Mouse (Mus musculus): ENCODE results near the gene 5730596B20Rik. TPM values are rescaled to one million over a fixed set of nuclear protein-coding genes. Genes with fewer than 3 reads are reported as not detected.

The 5730596B20Rik gene
- polyA plus RNA-seq, 1 experiment = not detected

DNA sequence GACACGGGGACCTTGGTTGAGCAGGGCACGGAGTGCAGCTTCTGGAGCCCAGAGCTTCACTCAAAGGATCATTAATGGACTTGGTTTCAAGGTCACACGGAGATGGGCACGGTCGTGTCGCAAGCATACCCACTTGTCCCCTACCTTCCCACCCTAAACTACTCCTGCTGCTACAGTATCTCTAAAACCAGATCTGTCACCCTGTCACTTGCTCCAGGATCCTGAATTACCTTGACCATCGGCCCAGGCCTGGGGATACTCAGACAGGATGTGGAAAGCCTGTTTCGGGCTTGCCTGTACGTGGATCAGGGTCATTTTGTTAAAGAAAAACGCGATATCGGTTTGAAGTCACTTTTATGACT is 32.4 kb downstream of the 5730596B20Rik start:
- TF ChIP-seq POLR2A (IDR thresholded peaks at IDR 0.05; ENCODE audit: insufficient read depth, low read length) (no peak), CTCF (IDR thresholded peaks at IDR 0.05; ENCODE audit: low read depth, low read length) (no peak), EP300 (IDR thresholded peaks at IDR 0.05; ENCODE audit: insufficient read depth, low read depth, low read length) (no peak)
- H3K4me1 ChIP-seq (ENCODE audit: control insufficient read depth, insufficient read depth, low read length) = no peaks in the 10 kb centered on the region
- no peaks in the 10 kb centered on the region for H3K9me3 ChIP-seq (replicated peaks; ENCODE audit: control insufficient read depth, insufficient read depth, low read length, poor library complexity, severe bottlenecking)
- H3K9ac ChIP-seq (ENCODE audit: low read depth, poor library complexity, severe bottlenecking) = no peak overlapping the region
- no peaks in the 10 kb centered on the region for H3K36me3 ChIP-seq (ENCODE audit: control insufficient read depth, insufficient read depth, low read length, poor library complexity, severe bottlenecking)
- H3K27ac ChIP-seq (ENCODE audit: insufficient read depth, low read length) = no peak overlapping the region
- H3K27me3 ChIP-seq (ENCODE audit: control insufficient read depth, insufficient read depth, low read length, poor library complexity, severe bottlenecking) = peaks cover 37% of the 10 kb centered on the region
- H3K4me3 ChIP-seq (ENCODE audit: low read depth, low read length) = no peak overlapping the region

DNA sequence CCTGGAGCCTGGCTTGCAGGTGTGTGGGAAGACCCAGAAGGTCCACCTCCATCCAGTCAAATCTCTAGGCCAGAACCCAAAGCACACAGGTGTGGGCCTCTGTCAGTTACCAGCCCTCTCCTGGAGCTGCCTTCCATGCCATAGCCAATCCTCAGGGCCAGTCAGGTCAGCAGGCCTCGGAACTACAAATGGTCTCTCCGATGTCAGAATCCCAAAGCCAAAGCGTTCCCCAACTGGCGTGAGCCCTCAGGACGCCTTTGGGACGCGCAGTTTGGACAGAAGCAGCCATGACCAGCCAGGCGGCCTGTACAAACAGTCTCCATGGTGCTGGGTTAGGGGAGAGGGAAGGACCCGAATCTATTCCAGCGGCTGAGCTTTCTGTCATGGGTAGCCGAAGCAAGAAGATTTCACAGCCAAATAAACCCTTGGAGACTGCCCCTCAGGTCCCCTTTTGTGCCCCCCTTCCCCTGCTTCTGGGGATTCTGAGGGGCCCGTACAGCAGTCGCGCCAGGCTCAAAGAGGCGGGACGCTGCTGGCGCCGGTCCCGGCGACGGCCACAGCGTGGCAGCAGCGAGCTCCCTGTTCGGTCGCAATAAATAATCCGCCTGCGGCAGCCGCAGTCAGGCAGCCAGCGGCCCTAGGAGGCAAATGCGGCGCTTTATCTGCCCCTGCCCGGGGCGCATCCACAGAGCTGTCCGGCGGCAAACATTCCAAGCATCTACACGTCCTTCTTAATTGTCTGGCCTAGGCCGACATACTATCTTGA is 34.1 kb downstream of the 5730596B20Rik start:
- TF ChIP-seq CTCF (IDR thresholded peaks at IDR 0.05; ENCODE audit: low read depth, low read length) = peak; percentile 61
- TF ChIP-seq POLR2A (IDR thresholded peaks at IDR 0.05; ENCODE audit: insufficient read depth, low read length) = no peak
- TF ChIP-seq EP300 (IDR thresholded peaks at IDR 0.05; ENCODE audit: insufficient read depth, low read depth, low read length) = no peak
- H3K4me3 ChIP-seq (ENCODE audit: low read depth, low read length) = no peak overlapping the region
- no peak overlapping the region for H3K9ac ChIP-seq (ENCODE audit: low read depth, poor library complexity, severe bottlenecking)
- H3K4me1 ChIP-seq (ENCODE audit: control insufficient read depth, insufficient read depth, low read length) = no peaks in the 10 kb centered on the region
- peaks cover 41% of the 10 kb centered on the region for H3K27me3 ChIP-seq (ENCODE audit: control insufficient read depth, insufficient read depth, low read length, poor library complexity, severe bottlenecking)
- no peaks in the 10 kb centered on the region for H3K9me3 ChIP-seq (replicated peaks; ENCODE audit: control insufficient read depth, insufficient read depth, low read length, poor library complexity, severe bottlenecking)
- H3K36me3 ChIP-seq (ENCODE audit: control insufficient read depth, insufficient read depth, low read length, poor library complexity, severe bottlenecking) = no peaks in the 10 kb centered on the region
- no peak overlapping the region for H3K27ac ChIP-seq (ENCODE audit: insufficient read depth, low read length)

DNA sequence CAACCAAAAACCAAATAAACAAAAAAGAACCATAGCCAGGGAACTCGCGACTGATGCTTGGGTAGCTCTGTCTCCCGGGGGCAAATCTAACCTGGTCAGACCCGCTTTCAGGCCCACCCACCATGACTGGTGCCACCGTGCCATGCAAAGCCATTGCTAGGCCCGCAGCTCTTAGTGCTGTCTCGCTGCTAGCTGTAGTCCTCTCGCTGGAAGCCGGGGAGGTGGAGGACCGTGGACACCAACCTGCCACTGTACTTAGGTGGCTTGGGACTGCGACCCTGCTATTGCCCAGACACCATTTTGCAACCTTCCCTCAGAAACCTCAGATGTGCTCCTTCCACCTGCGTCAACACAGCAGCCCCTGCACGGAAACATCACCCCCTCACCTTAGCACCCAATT is 34.7 kb downstream of the 5730596B20Rik start:
- no peak overlapping the region for H3K9ac ChIP-seq (ENCODE audit: low read depth, poor library complexity, severe bottlenecking)
- H3K27ac ChIP-seq (ENCODE audit: insufficient read depth, low read length) = no peak overlapping the region
- no peak for TF ChIP-seq POLR2A (IDR thresholded peaks at IDR 0.05; ENCODE audit: insufficient read depth, low read length)
- no peak for TF ChIP-seq EP300 (IDR thresholded peaks at IDR 0.05; ENCODE audit: insufficient read depth, low read depth, low read length)
- no peak for TF ChIP-seq CTCF (IDR thresholded peaks at IDR 0.05; ENCODE audit: low read depth, low read length)
- H3K36me3 ChIP-seq (ENCODE audit: control insufficient read depth, insufficient read depth, low read length, poor library complexity, severe bottlenecking) = no peaks in the 10 kb centered on the region
- peaks cover 47% of the 10 kb centered on the region for H3K27me3 ChIP-seq (ENCODE audit: control insufficient read depth, insufficient read depth, low read length, poor library complexity, severe bottlenecking)
- H3K4me3 ChIP-seq (ENCODE audit: low read depth, low read length) = no peak overlapping the region
- H3K4me1 ChIP-seq (ENCODE audit: control insufficient read depth, insufficient read depth, low read length) = no peaks in the 10 kb centered on the region
- H3K9me3 ChIP-seq (replicated peaks; ENCODE audit: control insufficient read depth, insufficient read depth, low read length, poor library complexity, severe bottlenecking) = no peaks in the 10 kb centered on the region

DNA sequence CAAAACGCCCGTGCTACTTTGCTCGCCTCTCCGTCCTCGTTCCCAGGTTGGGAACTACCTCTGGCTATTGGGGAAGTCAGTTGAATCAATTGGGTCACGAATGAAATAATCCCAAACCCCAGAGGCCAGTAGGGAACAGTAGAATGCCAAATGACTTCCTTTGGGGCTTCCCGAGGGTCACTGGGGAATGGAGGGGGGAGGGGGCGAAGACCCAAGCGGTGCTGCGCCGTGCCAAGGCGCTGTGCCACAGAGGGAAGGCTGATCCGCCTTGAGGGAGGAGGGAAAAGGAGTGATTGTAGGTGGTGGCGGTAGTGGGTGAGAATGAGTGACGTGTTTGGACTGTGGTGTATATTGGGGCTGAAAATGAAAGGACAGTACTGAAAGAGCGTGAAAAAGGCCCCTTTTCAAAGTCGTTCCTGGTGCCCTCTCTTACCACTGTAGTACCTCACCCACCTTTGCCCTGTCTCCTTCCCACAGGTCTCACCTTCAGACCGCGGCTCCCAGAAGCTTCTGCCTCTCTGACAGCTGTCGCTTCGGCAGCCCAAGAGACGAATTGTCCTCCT is 35.3 kb downstream of the 5730596B20Rik start:
- Histone ChIP-seq H3K9ac (ENCODE audit: low read depth, poor library complexity, severe bottlenecking) (no peak overlapping the region), H3K4me1 (ENCODE audit: control insufficient read depth, insufficient read depth, low read length) (no peaks in the 10 kb centered on the region), H3K4me3 (ENCODE audit: low read depth, low read length) (no peak overlapping the region)

DNA sequence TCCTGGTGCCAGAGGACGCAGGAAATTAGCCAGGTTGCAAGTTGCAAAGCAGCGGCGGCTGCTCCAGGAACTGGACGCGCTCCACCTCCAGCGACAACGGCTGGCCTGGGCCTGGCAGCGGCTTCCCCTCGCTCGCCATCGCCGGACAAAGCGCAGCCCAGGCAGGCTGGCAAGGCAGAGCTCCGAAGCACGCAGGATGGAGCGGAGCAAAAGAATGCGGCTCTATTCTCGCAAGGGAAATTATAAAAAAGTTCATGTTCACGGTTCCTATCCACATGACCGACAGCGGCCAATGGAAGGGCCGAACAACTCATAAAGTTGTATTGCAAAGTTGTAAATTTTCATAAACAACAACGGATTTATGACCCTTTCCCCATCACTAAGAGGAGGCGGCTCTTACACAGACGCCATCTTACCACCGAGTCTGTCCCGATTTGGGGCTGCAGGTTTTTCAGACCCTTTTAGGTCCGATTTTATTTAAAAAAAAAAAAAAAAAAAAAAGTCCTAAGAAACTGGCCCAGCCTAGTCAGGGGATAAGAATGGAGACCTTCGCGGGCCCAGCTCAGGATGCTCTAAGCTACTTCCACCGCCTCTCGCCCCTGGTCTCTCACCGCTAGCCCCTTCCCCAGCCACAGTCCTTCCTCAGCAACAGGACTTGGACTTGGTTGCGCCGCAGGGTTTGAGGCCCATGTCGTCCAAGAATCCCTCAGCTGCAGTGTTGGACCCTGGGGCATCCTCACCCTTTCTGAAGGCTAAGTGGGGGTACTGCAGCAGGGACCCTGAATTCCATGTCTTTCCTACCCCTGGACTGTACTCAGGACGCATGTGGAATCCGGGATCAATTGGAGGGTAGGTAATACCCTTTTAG is 36.1 kb downstream of the 5730596B20Rik start, which contains the start of the genes Hoxa3 and Gm28308:
Gene Hoxa3 (minus strand): TSS at position 218 of the 868 bp plus-strand sequence.
Gene Gm28308 (minus strand): TSS at position 221 of the 868 bp plus-strand sequence.
- H3K9me3 ChIP-seq (replicated peaks; ENCODE audit: control insufficient read depth, insufficient read depth, low read length, poor library complexity, severe bottlenecking) = no peaks in the 10 kb centered on the region
- no peak for TF ChIP-seq POLR2A (IDR thresholded peaks at IDR 0.05; ENCODE audit: insufficient read depth, low read length)
- no peak for TF ChIP-seq EP300 (IDR thresholded peaks at IDR 0.05; ENCODE audit: insufficient read depth, low read depth, low read length)
- TF ChIP-seq CTCF (IDR thresholded peaks at IDR 0.05; ENCODE audit: low read depth, low read length) = no peak
- H3K27ac ChIP-seq (ENCODE audit: insufficient read depth, low read length) = no peak within 1 kb of the TSS
- H3K9ac ChIP-seq (ENCODE audit: low read depth, poor library complexity, severe bottlenecking) = no peak within 1 kb of the TSS
- no peaks in the 10 kb centered on the region for H3K4me1 ChIP-seq (ENCODE audit: control insufficient read depth, insufficient read depth, low read length)
- H3K4me3 ChIP-seq (ENCODE audit: low read depth, low read length) = 0 out of 2 replicates have a peak within 1 kb of the TSS, but pooled peaks have one; percentile 9
- peaks cover 49% of the 10 kb centered on the region for H3K27me3 ChIP-seq (ENCODE audit: control insufficient read depth, insufficient read depth, low read length, poor library complexity, severe bottlenecking)
- H3K36me3 ChIP-seq (ENCODE audit: control insufficient read depth, insufficient read depth, low read length, poor library complexity, severe bottlenecking) = no peaks in the 10 kb centered on the region

More for the DNA sequence above, 35.3 kb downstream of the 5730596B20Rik start:
- Histone ChIP-seq H3K36me3 (ENCODE audit: control insufficient read depth, insufficient read depth, low read length, poor library complexity, severe bottlenecking) (no peaks in the 10 kb centered on the region), H3K9me3 (replicated peaks; ENCODE audit: control insufficient read depth, insufficient read depth, low read length, poor library complexity, severe bottlenecking) (no peaks in the 10 kb centered on the region), H3K27me3 (ENCODE audit: control insufficient read depth, insufficient read depth, low read length, poor library complexity, severe bottlenecking) (peaks cover 46% of the 10 kb centered on the region), H3K27ac (ENCODE audit: insufficient read depth, low read length) (no peak overlapping the region)
- TF ChIP-seq POLR2A (IDR thresholded peaks at IDR 0.05; ENCODE audit: insufficient read depth, low read length) = no peak

Data from ES-Bruce4 (cell line).